Mouse (Mus musculus) ES-Bruce4 (cell line): ENCODE measurements around the gene D17Wsu92e. TPM values are rescaled to one million over a fixed set of nuclear protein-coding genes. Genes with fewer than 3 reads are reported as not detected.

Experiments
- H3K27ac ChIP-seq: 2 replicates; pipeline ENCODE4 v1.5.1; 2012; ENCODE audit warnings: low read length, inconsistent platforms; ENCODE audit not compliant: insufficient read depth
- H3K27me3 ChIP-seq: 2 replicates; pipeline ENCODE4 v1.6.1; 2012; ENCODE audit warnings: mild to moderate bottlenecking, low read length, inconsistent platforms; ENCODE audit not compliant: control insufficient read depth, poor library complexity, insufficient read depth, severe bottlenecking
- H3K36me3 ChIP-seq: 2 replicates; pipeline ENCODE4 v1.6.1; 2012; ENCODE audit warnings: inconsistent platforms, mild to moderate bottlenecking, low read length, moderate library complexity; ENCODE audit not compliant: control insufficient read depth, poor library complexity, insufficient read depth, severe bottlenecking
- H3K4me1 ChIP-seq: one replicate; pipeline ENCODE4 v1.8.1; 2011; ENCODE audit warnings: low read length; ENCODE audit not compliant: control insufficient read depth, insufficient read depth
- H3K4me3 ChIP-seq: 2 replicates; pipeline ENCODE4 v1.5.1; 2011; ENCODE audit warnings: low read depth, mild to moderate bottlenecking, low read length
- H3K9ac ChIP-seq: 2 replicates; pipeline ENCODE4 v1.6.1; 2012; ENCODE audit warnings: low read depth, mild to moderate bottlenecking, inconsistent platforms; ENCODE audit not compliant: poor library complexity, severe bottlenecking
- H3K9me3 ChIP-seq: replicated peaks from 2 replicates; pipeline ENCODE4 v1.6.1; 2012; ENCODE audit warnings: mild to moderate bottlenecking, low read length, inconsistent platforms; ENCODE audit not compliant: control insufficient read depth, poor library complexity, insufficient read depth, severe bottlenecking
- CTCF ChIP-seq: IDR thresholded peaks from one replicate; pipeline ENCODE4 v1.8.1; 2011; ENCODE audit warnings: low read depth, low read length
- EP300 ChIP-seq: IDR thresholded peaks from 2 replicates; pipeline ENCODE4 v1.6.1; 2011; ENCODE audit warnings: low read depth, low read length; ENCODE audit not compliant: insufficient read depth
- POLR2A ChIP-seq: IDR thresholded peaks from one replicate; pipeline ENCODE4 v1.8.1; 2011; ENCODE audit warnings: low read length; ENCODE audit not compliant: insufficient read depth
- polyA plus RNA-seq: library from polyadenylated mRNA; stranded (reverse); fragments of >200 nt; gene quantifications from 2 replicates; pipeline ENCODE4 v1.2.4, GENCODE M21; 2011; ENCODE audit warnings: low read depth; ENCODE audit not compliant: missing spikeins, insufficient read depth, insufficient read length

D17Wsu92e gene
- polyA plus RNA-seq, 1 experiment, result 90.6 TPM

DNA sequence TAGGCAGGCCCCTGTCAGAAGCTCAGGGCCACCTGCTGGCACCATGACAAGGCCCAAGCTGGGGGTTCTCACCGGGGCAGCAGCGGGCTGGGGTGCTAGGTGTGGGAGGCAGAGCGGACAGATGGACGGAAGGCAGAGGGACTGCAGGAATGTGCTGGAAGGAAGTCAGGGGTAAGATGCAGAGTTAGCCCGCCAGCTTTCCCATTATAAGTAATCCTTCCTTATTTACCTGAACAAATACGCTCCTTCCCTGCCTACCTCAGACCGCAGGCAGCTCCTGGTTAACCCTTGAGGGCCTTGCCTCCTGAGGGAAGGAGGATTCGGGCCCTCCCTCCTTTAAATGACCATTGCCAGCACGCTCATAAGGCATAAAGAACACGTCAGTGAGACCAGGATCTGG is 91.7 kb downstream of the D17Wsu92e start, which contains the start of gene Spdef:
Spdef (minus strand) TSS at position 186 of the 400 bp plus-strand sequence.
- H3K27ac ChIP-seq, result no peak within 1 kb of the TSS
- H3K27me3 ChIP-seq, result no peaks in the 10 kb centered on the region
- H3K4me1 ChIP-seq, result peaks cover 5% of the 10 kb centered on the region
- H3K9ac ChIP-seq, result no peak within 1 kb of the TSS
- no peak within 1 kb of the TSS for H3K4me3 ChIP-seq
- no peaks in the 10 kb centered on the region for H3K9me3 ChIP-seq
- TF ChIP-seq CTCF, result no peak
- TF ChIP-seq POLR2A, result no peak
- no peak for TF ChIP-seq EP300
- H3K36me3 ChIP-seq, result no peaks in the 10 kb centered on the region

DNA sequence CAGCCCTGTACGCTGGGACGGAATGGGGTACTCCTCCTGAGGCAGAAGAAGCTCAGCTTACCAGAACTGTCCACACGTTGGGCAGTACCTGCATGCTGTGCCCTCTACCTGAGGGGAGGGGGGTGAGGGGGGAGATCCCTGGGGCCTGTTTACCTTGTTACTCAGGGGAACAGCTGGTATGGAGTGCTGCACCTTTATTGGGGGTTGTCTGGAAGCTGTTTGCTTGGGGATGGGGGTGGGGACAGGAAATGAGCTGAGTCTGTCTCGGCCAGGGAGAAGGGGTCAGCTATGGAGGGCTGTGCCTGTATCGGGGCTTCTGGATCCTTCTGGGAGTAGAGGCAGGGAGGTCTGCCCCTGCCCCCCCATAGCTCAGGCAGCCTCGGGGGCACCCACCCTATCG is 93.9 kb downstream of the D17Wsu92e start:
- H3K27me3 ChIP-seq, result no peaks in the 10 kb centered on the region
- no peaks in the 10 kb centered on the region for H3K36me3 ChIP-seq
- no peak overlapping the region for H3K9ac ChIP-seq
- no peaks in the 10 kb centered on the region for H3K9me3 ChIP-seq
- no peak overlapping the region for H3K27ac ChIP-seq
- peaks cover 5% of the 10 kb centered on the region for H3K4me1 ChIP-seq
- TF ChIP-seq POLR2A (no peak), EP300 (no peak), CTCF (no peak)
- no peak overlapping the region for H3K4me3 ChIP-seq

DNA sequence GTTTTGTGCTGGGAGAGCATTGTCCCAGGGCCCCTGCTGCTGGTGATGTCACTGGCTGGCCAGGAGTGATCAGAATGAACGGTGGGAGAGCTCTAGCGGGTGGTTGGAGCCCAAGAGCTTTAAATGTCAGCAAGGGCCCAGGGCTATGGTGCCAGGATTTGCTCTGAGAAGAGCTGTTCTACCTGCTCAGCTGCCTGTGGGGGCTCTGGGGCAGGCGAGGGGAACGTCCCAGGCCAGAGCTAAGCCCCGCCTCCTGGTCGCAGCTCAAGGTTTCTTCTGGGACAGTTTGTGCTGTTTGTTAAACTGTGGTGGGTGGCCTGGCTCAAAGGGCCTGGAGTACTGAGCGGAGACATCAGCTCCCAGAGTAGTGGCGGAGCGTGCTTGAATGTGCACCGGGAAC is 95.0 kb downstream of the D17Wsu92e start:
- Histone ChIP-seq H3K36me3 (no peaks in the 10 kb centered on the region), H3K27me3 (no peaks in the 10 kb centered on the region), H3K27ac (no peak overlapping the region), H3K9me3 (no peaks in the 10 kb centered on the region), H3K4me1 (peaks cover 5% of the 10 kb centered on the region), H3K9ac (no peak overlapping the region), H3K4me3 (no peak overlapping the region)
- TF ChIP-seq CTCF (no peak), POLR2A (no peak), EP300 (no peak)

DNA sequence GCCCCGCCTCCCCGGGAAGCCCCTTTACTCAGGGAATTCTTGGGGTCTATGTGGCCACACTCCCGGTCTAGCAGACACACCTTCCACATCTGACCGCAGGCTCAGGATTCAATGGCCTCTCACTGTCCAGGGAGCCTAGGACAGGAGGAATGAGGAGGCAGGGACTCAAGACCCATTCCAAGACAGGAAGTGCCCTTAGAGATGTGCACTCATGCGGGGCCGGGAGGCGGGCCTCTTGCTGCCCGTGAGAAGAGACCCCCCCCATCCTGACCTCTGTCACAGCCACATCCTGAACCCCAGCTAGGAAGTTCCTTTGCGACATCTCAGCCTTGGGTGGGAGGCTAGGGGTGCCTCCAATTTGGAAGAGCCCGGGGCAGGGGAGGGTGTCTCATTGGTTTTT is 95.4 kb downstream of the D17Wsu92e start:
- H3K27ac ChIP-seq, result no peak overlapping the region
- no peaks in the 10 kb centered on the region for H3K36me3 ChIP-seq
- no peak overlapping the region for H3K9ac ChIP-seq
- no peaks in the 10 kb centered on the region for H3K27me3 ChIP-seq
- H3K4me3 ChIP-seq, result no peak overlapping the region
- no peaks in the 10 kb centered on the region for H3K9me3 ChIP-seq
- peaks cover 5% of the 10 kb centered on the region for H3K4me1 ChIP-seq
- no peak for TF ChIP-seq EP300
- no peak for TF ChIP-seq POLR2A
- TF ChIP-seq CTCF, result no peak

DNA sequence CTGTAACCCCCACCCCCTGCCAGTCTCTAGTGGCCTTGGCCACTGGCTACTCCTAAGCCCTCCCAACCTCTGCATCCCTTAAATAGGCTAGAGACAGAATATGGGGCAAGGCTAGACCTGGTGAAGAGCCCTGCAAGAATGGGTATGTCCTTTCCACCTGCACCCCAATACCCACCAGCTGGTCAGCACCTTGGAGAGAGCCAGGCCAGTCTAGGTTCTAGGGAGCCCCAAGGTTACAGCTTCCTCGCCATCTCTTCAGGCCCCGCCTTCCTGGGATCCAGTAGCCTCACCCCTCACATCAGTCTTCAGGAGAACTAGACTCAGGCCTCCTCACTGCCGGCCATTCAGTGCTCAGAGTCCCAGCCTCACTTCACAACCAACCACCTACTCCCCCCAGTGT is 96.1 kb downstream of the D17Wsu92e start:
- no peaks in the 10 kb centered on the region for H3K36me3 ChIP-seq
- peaks cover 5% of the 10 kb centered on the region for H3K4me1 ChIP-seq
- H3K27me3 ChIP-seq, result no peaks in the 10 kb centered on the region
- no peak overlapping the region for H3K9ac ChIP-seq
- H3K9me3 ChIP-seq, result no peaks in the 10 kb centered on the region
- no peak overlapping the region for H3K4me3 ChIP-seq
- H3K27ac ChIP-seq, result no peak overlapping the region
- TF ChIP-seq POLR2A, result no peak
- TF ChIP-seq CTCF, result no peak
- TF ChIP-seq EP300, result no peak

DNA sequence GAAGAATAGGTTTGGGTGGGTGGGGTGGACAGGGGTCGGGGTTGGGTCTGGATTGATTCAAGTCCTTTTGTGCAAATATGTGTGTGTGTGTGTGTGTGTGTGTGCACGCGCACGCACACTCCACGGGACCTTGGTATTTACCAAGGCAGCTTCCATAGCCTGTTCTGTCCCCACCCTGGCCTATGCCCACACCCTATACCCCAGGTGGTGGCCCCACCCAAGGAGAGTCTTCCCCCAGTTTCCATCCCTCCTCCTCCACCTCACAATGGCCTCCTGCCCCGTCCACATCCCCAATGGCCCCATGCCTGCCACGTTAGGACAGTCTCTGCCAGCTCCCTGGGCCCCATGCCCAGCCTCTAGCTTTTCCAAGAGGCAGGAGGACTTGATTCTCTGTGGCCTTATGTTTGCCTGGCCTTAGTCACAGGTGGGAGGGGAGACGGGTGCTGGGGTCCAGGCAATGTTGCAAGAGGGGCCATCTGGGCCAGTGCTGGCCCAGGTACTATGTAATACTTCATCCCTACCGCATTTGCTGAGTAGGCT is 99.3 kb downstream of the D17Wsu92e start:
- Histone ChIP-seq H3K36me3 (no peaks in the 10 kb centered on the region), H3K4me3 (no peak overlapping the region), H3K4me1 (peaks cover 9% of the 10 kb centered on the region), H3K9me3 (no peaks in the 10 kb centered on the region), H3K27me3 (no peaks in the 10 kb centered on the region), H3K9ac (no peak overlapping the region), H3K27ac (no peak overlapping the region)
- TF ChIP-seq CTCF (no peak), POLR2A (no peak), EP300 (no peak)
